Mouse (Mus musculus) cerebellum, postnatal 14 days (tissue): ENCODE results near the gene Cntn2.

Experiments used
- DNase-seq, 2 experiments: peaks; one replicate each; pipeline ENCODE4 v3.0.0; 2021; ENCODE audit warnings: mixed read lengths in 2 of 2

The Cntn2 gene

DNA sequence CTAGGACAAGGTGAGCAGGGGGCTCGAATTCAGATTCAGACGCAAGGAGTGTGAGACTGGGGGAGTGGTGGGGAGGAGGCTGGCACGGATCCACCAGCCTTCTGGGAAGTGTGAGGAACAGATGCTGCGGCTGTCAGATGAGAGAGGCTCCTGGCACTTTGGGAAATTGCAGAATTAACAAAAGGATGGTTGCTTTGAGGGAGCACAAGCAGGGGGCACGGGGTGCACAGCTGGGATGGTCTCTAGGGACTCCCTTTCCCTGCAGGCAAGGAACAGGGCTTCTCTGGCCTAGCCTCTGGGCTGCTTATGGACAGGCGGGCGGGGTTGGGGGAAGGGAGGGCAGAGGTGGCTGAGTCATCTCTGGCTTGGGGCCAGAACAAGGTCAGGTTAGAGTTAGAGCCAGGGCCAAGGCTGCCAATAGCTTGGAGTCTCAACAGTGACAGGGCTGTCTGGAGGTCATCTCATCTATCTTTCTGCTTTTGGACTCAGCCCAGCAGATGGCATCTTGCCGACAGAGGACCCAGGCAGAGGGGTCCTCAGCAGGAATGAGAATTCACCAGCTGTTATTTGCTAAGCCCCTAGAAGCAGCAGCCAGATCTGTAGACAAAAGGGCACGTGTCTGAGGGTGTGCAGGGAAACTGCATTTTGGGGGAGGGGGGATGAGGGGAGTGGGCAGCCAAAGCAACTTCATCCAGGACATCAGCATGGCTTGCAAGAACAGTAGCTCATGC, 15.0 kb upstream of the Cntn2 start:
- peak; percentile 75 to 88 for DNase-seq

DNA sequence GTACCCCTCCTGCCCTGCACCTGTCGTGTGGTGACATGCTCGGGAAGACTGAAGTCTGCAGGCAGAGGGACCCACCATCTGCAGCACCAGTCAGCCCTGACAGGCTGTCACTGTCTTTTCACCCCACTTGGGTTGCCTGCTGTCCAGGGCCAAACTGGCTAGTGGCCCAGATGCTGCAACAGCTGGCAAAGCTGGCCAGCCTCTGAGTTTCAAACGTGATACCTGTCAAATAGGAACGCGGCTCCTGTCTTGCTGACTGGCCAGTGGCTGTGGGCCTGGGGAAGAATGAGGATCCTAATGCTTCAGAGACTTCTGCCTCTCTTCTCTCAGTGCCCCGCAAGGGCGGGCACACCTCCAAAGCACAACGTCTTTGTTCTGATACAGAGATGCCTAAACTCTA, 733 bp upstream of the Cntn2 start:
- DNase-seq: peak; percentile 51 to 61

DNA sequence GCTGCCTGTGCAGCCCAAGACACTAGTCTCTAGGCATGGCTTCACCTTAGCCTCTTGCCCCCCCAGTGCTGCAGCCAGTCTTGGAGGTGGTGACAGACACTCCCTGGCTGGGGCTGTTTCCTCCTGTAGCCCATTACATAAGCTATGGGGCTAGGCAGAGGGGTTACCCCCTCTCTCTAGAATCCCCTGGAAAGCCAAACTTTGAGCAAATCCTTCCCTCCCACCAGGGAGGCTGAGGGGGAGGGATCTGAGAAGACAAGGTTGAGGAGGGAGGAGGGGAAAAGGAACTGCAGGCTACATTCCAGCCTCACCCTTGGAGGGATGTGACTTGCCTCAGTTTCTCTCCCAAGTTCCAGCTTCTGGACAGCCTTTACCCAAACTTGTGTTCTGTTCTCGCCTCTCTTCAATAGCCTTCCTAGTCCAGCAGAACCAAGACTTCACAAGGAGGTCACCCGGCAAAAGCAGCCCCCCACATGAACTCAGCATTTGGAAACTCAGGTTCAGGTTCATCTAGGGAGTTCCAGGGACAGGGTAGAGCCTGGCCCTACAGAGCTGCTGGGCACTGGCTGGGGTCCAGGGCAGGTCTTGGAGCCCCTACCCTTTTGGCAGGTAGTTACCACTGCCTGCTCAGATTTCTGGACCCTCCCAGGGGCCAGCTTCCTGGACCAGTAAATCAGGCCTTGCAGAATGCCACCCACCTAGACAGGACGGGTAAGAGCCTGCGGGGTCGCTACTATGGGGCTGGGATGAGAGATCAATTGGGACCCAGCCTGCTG, 1.0 kb downstream of the Cntn2 start:
- peak; percentile 63 to 65 for DNase-seq

- peak; percentile 74 to 78 for DNase-seq
These were observed 1.8 kb downstream of the Cntn2 start for GRCm38 (mm10) chr1:132541171-132541823.

GRCm38 (mm10) chr1:132540701-132541100, 2.4 kb downstream of the Cntn2 start:
- DNase-seq: peak; percentile 36 to 42

DNA sequence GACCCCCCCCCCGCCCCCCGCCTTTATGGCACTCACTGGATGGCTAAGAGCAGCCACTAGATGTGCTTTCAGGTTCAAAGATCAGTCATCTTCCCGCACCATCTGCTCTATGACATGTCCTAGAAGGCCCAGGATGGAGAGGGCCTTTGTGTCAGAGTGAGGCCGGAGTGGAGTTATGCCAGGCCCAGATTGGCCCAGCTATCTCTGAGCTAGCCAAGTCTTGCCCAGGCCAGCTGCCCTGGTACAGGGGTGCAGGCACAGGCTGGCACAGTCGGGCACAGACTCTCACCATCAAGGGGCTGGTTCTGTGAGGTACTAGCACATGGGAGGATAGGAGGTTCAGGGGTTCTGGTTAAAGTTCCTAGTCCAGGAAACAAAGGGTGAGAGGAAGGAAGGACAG, 5.3 kb downstream of the Cntn2 start:
- peak; percentile 90 to 91 for DNase-seq

DNA sequence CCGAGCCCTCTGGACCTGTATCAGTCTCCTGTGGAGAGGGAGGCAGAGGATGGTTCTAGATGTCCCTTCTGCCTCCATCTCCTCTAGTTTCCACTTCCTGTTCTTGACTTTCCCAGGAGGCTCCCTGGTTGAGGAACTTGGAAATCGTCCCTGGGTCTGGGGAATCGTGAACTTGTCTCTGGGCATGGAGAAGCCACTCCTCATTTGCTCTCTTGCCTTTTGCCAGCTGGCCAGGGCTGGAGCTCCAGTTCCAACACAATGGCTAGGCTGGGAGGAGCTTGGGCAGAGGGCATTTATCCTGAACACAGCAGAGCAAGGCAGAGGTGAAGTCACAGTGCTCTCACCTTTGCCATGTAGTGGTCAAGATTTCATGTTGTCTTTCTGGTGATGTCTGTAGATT, 6.6 kb downstream of the Cntn2 start:
- peak; percentile 55 to 59 for DNase-seq

- DNase-seq: peak; percentile 48
These were observed 7.5 kb downstream of the Cntn2 start for GRCm38 (mm10) chr1:132535541-132535940.

DNA sequence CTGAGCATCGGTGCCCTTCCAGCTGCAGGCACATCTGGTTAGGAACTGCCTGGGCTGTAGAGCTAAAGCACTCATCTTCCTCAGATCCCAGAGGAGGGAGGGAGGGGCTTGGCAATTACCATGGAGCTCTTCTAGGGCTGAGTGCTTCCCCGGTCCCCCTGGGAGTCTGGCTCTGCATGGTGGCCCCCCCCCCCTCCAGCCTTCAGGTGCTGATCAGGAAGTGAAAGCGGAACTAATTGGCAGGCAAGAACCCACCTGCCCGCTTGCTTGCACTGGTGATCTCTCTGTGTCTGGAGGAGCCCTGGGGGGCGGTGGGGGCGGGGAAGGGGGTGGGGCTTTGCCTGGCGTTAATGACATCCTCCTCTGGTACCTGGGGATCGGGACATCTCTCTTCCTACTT, 9.2 kb downstream of the Cntn2 start:
- DNase-seq: peak in 1 of 2 experiments; percentile 24

DNA sequence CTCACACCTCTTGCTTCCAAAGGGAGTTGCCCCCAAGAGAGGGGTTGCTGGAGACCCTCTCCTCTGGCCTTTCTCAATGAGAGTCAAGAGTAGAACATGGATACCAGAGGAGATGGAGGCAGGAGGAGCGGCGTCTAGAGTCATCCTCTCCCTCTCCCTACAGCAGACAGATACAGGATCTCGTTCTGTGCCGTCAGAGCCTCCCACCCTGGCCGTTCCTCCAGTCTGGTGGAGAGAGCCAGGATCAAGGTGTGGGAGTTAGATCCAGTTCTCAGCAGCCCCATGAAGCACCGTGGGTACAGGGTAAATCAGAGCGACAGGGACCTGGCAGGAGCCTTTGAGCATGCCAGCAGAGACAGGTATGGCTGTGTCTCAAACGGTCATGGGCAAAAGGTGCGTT, 10.5 kb downstream of the Cntn2 start:
- DNase-seq: peak; percentile 33 to 51

- DNase-seq: peak; percentile 41 to 60
These were observed 12.3 kb downstream of the Cntn2 start for GRCm38 (mm10) chr1:132530631-132531191.

GRCm38 (mm10) chr1:132528647-132529334, 14.3 kb downstream of the Cntn2 start:
- DNase-seq: peak; percentile 89 to 91

GRCm38 (mm10) chr1:132528071-132528470, 15.0 kb downstream of the Cntn2 start:
- DNase-seq: peak; percentile 59 to 62

- peak; percentile 93 to 94 for DNase-seq
These were observed 17.2 kb downstream of the Cntn2 start for GRCm38 (mm10) chr1:132525832-132526231.

DNA sequence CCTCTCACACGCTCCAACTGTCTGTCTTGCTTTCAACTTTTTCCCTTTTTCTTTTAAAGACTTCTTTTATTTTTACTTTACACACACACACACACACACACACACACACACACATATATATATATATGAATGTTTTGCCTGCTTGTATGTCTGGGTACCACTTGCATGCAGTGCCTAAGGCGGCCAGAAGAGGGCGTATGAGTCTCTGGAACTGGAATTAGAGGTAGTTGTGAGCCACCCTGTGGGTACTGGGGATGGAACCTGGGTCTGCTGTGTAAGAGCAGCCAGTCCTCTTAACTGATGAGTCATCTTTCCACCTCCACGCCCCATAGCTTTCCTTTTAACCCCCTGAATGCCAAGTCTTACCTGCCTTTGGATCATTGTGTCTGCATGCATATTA, 19.1 kb downstream of the Cntn2 start:
- peak; percentile 67 to 80 for DNase-seq

GRCm38 (mm10) chr1:132523048-132523447, 20.0 kb downstream of the Cntn2 start:
- DNase-seq: peak; percentile 63 to 74

- peak; percentile 34 to 55 for DNase-seq
These were observed 22.3 kb downstream of the Cntn2 start for GRCm38 (mm10) chr1:132520764-132521163.

GRCm38 (mm10) chr1:132519734-132520133, 23.3 kb downstream of the Cntn2 start:
- no peak for DNase-seq

DNA sequence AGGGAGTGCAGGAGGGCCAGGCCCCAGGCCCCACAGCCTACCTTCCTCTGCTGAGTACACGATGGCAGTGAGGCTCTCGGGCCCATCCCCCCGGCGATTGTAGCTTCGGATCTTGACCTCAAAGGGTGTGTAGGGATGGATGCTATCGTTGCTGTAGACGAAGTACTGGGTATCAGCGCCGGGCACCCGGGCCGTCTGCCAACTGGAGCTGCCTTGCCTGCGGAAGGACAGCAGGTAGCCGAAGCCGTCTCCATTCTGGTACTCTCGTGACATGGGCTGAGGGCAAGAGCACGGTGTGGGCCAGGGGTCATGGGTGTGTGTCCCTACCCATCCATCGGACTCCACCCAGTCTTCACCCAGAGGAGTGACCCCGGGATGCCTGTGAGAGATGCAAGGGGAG, 24.4 kb downstream of the Cntn2 start:
- peak; percentile 90 for DNase-seq

- DNase-seq: peak; percentile 30 to 50
These were observed 26.3 kb downstream of the Cntn2 start for GRCm38 (mm10) chr1:132516776-132517175.

DNA sequence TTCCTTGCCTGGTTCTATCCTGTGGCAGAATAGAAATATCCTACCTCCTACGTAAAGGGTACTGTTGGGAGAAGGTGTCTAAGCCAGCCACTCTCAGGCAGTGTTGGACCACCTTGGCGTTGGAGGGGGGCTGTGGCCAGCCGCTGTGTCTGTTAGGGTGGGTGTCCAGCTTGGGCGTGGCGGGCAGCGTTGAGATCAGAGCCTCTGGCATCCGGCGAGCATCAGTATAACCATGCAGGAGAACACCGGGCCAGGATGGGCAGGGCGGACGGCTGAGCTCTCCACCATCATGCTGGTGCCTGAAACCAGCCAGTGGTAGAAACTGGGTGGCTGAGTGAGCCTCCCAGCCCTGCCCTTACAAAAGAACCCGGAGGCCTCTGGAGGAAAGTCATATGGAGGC, 27.7 kb downstream of the Cntn2 start:
- DNase-seq: peak in 1 of 2 experiments; percentile 13

DNA sequence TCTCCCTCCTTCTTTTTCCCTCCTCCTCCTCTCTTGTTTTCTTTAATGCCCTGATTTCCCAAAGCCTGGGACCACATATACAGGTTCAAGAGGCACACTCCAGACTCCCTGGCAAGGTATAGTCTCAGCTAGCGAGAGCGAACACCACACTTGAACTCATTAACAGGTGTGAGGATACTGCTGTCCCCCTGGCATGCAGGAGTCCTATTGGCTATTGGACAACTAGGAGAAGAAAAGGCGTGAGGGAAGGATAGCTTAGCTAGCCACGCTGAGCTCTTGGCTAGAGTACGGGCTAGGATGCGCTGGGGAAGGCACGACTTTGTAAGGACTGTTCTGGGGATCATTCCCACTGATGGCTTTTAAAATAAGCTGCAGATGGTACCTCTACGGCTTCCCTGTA, 30.9 kb downstream of the Cntn2 start:
- peak; percentile 32 to 55 for DNase-seq

DNA sequence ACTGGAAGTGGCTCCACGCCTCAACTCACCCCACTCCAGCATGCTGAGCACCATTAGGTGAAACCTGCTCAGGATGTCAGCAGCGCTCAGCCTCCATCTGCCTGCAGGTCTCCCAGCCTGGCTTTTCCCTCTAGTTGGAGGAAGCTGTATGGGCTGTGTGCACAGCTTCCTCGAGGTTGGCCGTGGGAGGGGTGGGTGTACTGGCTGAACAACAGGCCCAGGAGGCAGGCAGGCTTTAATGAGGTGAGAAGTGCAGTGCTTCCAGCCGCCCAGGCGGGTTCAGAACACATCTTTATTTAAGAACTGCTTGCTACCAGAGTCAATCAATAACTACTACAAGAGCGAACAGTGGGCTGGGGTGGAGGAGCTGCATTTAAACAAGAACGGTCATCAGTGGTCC, 31.5 kb downstream of the Cntn2 start:
- DNase-seq: peak; percentile 47 to 55
